Mouse (Mus musculus): ENCODE data around the gene Bpnt1.
"Not testable (repeated sequence)": the region's sequence is repeated elsewhere in the genome, so short reads cannot be mapped to it uniquely, and the experiment has no call there.

The Bpnt1 gene

GRCm38 (mm10) chr1:185331983-185332430 is at the start of gene Bpnt1:
Gene Bpnt1 (plus strand): TSS chr1:185332149.
- DNase-seq (ENCODE audit: low spot score), result peak; percentile 91

GRCm38 (mm10) chr1:185282846-185283245 is 49.1 kb upstream of the Bpnt1 start:
- DNase-seq (ENCODE audit: low spot score), result peak; percentile 75

GRCm38 (mm10) chr1:185283247-185283646 is 48.7 kb upstream of the Bpnt1 start:
- no peak for DNase-seq (ENCODE audit: low spot score)

GRCm38 (mm10) chr1:185284740-185285139 is 47.2 kb upstream of the Bpnt1 start:
- DNase-seq (ENCODE audit: low spot score), result no peak

GRCm38 (mm10) chr1:185285171-185285570 is 46.8 kb upstream of the Bpnt1 start:
- DNase-seq (ENCODE audit: low spot score), result no peak

- DNase-seq (ENCODE audit: low spot score), result no peak
These were observed 44.9 kb upstream of the Bpnt1 start for GRCm38 (mm10) chr1:185287066-185287465.

- DNase-seq (ENCODE audit: low spot score), result no peak
These were observed 42.7 kb upstream of the Bpnt1 start for GRCm38 (mm10) chr1:185289231-185289630.

- no peak for DNase-seq (ENCODE audit: low spot score)
These were observed 40.6 kb upstream of the Bpnt1 start for GRCm38 (mm10) chr1:185291336-185291735.

GRCm38 (mm10) chr1:185292646-185293360 is 39.1 kb upstream of the Bpnt1 start:
- DNase-seq (ENCODE audit: low spot score), result no peak

- DNase-seq (ENCODE audit: low spot score), result no peak
These were observed 35.1 kb upstream of the Bpnt1 start for GRCm38 (mm10) chr1:185296850-185297249.

GRCm38 (mm10) chr1:185298496-185298895 is 33.5 kb upstream of the Bpnt1 start:
- no peak for DNase-seq (ENCODE audit: low spot score)

GRCm38 (mm10) chr1:185302816-185303215 is 29.1 kb upstream of the Bpnt1 start:
- DNase-seq (ENCODE audit: low spot score), result no peak

GRCm38 (mm10) chr1:185306836-185307235 is 25.1 kb upstream of the Bpnt1 start:
- no peak for DNase-seq (ENCODE audit: low spot score)

- no peak for DNase-seq (ENCODE audit: low spot score)
These were observed 24.3 kb upstream of the Bpnt1 start for GRCm38 (mm10) chr1:185307645-185308044.

- DNase-seq (ENCODE audit: low spot score), result no peak
These were observed 23.6 kb upstream of the Bpnt1 start for GRCm38 (mm10) chr1:185308334-185308733.

GRCm38 (mm10) chr1:185308908-185309307 is 23.0 kb upstream of the Bpnt1 start:
- DNase-seq (ENCODE audit: low spot score), result peak; percentile 73

- DNase-seq (ENCODE audit: low spot score), result peak; percentile 30
These were observed 20.0 kb upstream of the Bpnt1 start for GRCm38 (mm10) chr1:185311949-185312348.

- DNase-seq (ENCODE audit: low spot score), result no peak
These were observed 17.4 kb upstream of the Bpnt1 start for GRCm38 (mm10) chr1:185314546-185314945.

GRCm38 (mm10) chr1:185315846-185316568 is 15.9 kb upstream of the Bpnt1 start:
- DNase-seq (ENCODE audit: low spot score), result no peak

- DNase-seq (ENCODE audit: low spot score), result not testable (repeated sequence)
These were observed 4.1 kb upstream of the Bpnt1 start for GRCm38 (mm10) chr1:185327754-185328345.

- DNase-seq (ENCODE audit: low spot score), result peak; percentile 95
These were observed 3.0 kb upstream of the Bpnt1 start, which contains the start of gene Iars2 for GRCm38 (mm10) chr1:185328721-185329610. Gene Iars2 (minus strand): TSS chr1:185329396.

GRCm38 (mm10) chr1:185329851-185330250 is 2.1 kb upstream of the Bpnt1 start:
- DNase-seq (ENCODE audit: low spot score), result no peak

Data from yolk sac, embryonic 10.5 days (tissue).